Mouse (Mus musculus): Measurements from ENCODE around the gene Aqp3.

Aqp3 gene

DNA sequence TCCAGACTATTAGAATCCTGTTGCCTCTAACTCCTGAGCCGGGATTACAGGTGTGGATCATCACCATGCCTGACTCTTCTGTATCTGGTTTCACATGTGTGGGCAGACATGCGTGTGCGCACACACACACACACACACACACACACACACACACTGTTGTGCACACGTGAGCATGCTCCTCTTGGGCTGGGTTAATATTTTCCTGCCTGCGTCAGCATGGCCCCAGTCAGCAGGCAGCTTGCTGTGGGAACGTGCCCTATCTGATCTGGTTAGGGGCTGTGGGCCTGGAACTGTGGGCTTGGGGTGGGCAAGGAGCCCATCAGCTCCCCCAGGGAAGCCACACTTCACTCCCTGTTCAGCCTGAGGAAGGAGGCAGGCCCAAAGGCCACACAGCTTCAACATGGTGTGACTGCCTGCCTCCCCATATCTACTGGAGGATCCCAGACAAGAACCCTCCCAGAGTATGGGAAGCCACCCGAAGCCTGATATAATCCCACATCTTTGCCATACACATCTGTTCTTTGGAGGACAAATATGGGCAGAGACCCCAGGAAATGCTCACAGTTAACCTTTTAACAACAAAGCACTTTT is 41.1 kb downstream of the Aqp3 start:
- POLR2A ChIA-PET: interaction anchor here (0.5 to 14.2 kb wide), 25 partner anchors 7 to 650 kb away, joined by 3 to 236 read pairs (median 4); partner anchors contain the start of genes Aqp3 (in 2 of the 4), Nol6 (in 1 of the 4) and Ubap2 (in 1 of the 4)
- CTCF ChIA-PET: interaction anchor here (0.6 to 2.4 kb wide), 9 partner anchors 29 to 284 kb away, joined by 3 to 7 read pairs (median 4); no protein-coding TSS in a partner anchor

GRCm38 (mm10) chr4:41056253-41056652 is 41.7 kb downstream of the Aqp3 start:
- ChIA-PET POLR2A (interaction anchor here in 3 of 4 experiments (0.6 to 14.2 kb wide), 22 partner anchors 7 to 651 kb away, joined by 3 to 236 read pairs (median 4); partner anchors contain the start of genes Aqp3 (in 2 of the 3), Nol6 (in 1 of the 3) and Ubap2 (in 1 of the 3)), CTCF (interaction anchor here (0.6 to 2.4 kb wide), 11 partner anchors 19 to 283 kb away, joined by 3 to 7 read pairs (median 4); no protein-coding TSS in a partner anchor)

DNA sequence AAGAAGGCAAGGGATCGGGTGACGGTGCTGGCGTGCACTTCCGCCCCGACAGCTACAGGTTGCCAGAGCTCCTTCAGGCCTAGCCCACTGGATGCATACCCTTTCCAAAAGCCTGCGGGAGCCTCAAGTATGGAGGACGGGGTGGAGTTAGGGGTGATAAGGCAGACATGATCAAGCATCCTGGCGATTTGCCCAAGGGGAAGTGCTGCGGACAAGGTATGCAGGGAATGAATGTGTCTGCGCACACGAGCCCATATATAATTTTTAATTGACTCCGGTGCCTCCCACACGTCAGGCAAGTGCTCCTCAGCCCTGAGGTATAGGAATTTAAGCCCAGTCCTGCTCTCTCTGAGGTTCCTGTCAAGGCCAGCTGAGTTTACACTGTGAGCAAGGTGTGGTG is 42.9 kb downstream of the Aqp3 start:
- POLR2A ChIA-PET: interaction anchor here (0.7 to 14.2 kb wide), 22 partner anchors 9 to 514 kb away, joined by 3 to 236 read pairs (median 4); partner anchors contain the start of genes Aqp3 (in 2 of the 4), Nol6 (in 2 of the 4), Dnaic1 (in 1 of the 4) and Fam219a (in 1 of the 4)
- CTCF ChIA-PET: interaction anchor here (0.6 to 2.4 kb wide), 11 partner anchors 8 to 286 kb away, joined by 3 to 9 read pairs (median 6); partner anchors contain the start of gene Nol6 (in 1 of the 4)

GRCm38 (mm10) chr4:41051781-41052180 is 46.2 kb downstream of the Aqp3 start:
- POLR2A ChIA-PET: interaction anchor here (0.6 to 14.2 kb wide), 51 partner anchors 7 to 232 kb away, joined by 3 to 236 read pairs (median 5); partner anchors contain the start of genes Aqp3 (in 3 of the 4), Nol6 (in 3 of the 4) and Ubap2 (in 1 of the 4)

GRCm38 (mm10) chr4:41050726-41051675 is 47.0 kb downstream of the Aqp3 start:
- CTCF ChIA-PET: interaction anchor here (0.5 to 4.3 kb wide), 92 partner anchors 9 to 687 kb away, joined by 3 to 97 read pairs (median 4); partner anchors contain the start of genes Nol6 (in 3 of the 4), AI464131 (in 1 of the 4), Aqp3 (in 1 of the 4) and Bag1 (in 1 of the 4)

More at GRCm38 (mm10) chr4:41051781-41052180, 46.2 kb downstream of the Aqp3 start:
- CTCF ChIA-PET: interaction anchor here (0.5 to 4.3 kb wide), 63 partner anchors 8 to 686 kb away, joined by 3 to 97 read pairs (median 4); partner anchors contain the start of genes Nol6 (in 2 of the 4), AI464131 (in 1 of the 4), Aqp3 (in 1 of the 4) and Bag1 (in 1 of the 4)

DNA sequence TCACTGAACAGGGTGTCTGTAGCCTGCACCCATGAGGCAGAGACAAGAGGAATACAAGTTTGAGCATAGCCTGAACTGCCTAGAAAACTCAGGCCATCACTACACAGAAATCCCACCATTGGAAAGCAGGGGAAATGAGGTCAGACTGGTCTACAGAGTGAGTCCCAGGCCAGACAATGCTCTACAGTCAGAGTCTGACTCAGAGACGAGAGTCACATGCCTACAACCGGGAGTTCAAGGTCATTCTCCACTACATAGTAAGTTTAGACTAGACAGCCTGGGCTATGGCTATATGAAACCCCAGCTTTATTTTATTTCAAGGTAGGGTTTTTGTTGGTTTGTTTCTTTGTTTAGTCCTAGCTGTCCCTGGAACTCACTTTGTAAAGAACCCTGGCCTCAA is 49.1 kb downstream of the Aqp3 start:
- ChIA-PET CTCF (interaction anchor here (0.6 to 4.3 kb wide), 15 partner anchors 18 to 454 kb away, joined by 3 to 97 read pairs (median 3); partner anchors contain the start of gene AI464131 (in 1 of the 4)), POLR2A (interaction anchor here in 3 of 4 experiments (0.6 to 14.2 kb wide), 10 partner anchors 17 to 285 kb away, joined by 3 to 236 read pairs (median 4); no protein-coding TSS in a partner anchor)

More at GRCm38 (mm10) chr4:41050726-41051675, 47.0 kb downstream of the Aqp3 start:
- POLR2A ChIA-PET: interaction anchor here (0.5 to 14.2 kb wide), 74 partner anchors 8 to 298 kb away, joined by 3 to 236 read pairs (median 4); partner anchors contain the start of genes Nol6 (in 4 of the 4), Aqp3 (in 3 of the 4), Ubap1 (in 1 of the 4) and Ubap2 (in 1 of the 4)

DNA sequence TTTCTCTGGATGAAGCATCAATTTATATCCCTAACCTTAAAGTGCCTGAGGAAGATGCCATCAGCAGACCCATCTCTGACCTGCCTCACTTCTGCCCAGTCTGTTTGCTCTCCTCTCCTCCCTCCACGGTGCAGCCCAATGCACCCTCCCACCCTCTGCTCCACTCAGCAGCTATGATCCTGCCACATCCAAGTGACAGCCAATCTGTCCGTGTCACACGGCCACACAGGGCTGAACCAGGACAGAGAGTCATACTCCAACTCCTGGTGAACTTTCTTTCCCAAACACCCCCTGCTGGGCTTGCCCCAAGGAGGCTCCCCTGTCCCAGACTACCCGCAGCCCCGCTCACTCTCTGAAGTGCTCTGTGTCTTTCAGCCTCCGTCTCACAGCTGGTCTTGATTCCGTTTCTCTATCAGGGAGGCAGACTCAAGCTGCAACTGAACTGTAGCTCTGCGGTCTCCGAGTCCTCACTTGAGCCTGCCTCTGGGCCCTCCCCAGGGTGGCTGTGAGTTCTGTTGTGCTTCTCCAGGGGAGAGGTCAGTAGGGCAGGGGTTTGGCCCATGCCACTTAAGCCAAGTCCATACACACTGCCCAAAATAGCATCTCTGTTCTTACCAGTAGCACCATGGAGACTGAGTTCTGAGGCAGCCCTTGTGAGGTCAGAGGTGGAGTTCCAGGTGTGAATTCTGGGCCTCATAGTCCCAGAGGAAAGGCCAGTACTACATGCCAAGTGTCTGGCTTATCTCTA is 50.3 kb downstream of the Aqp3 start, which contains the start of gene Aqp7:
Aqp7 (minus strand) TSS at position 616 of the 748 bp plus-strand sequence.
- ChIA-PET POLR2A (interaction anchor here in 3 of 4 experiments (0.6 to 14.2 kb wide), 9 partner anchors 9 to 747 kb away, joined by 3 to 236 read pairs (median 4); partner anchors contain the start of gene Nol6 (in 1 of the 3)), CTCF (interaction anchor here in 1 of 4 experiments (0.6 to 2.0 kb wide), 2 partner anchors 15 to 19 kb away, joined by 3 to 9 read pairs; no protein-coding TSS in a partner anchor)

DNA sequence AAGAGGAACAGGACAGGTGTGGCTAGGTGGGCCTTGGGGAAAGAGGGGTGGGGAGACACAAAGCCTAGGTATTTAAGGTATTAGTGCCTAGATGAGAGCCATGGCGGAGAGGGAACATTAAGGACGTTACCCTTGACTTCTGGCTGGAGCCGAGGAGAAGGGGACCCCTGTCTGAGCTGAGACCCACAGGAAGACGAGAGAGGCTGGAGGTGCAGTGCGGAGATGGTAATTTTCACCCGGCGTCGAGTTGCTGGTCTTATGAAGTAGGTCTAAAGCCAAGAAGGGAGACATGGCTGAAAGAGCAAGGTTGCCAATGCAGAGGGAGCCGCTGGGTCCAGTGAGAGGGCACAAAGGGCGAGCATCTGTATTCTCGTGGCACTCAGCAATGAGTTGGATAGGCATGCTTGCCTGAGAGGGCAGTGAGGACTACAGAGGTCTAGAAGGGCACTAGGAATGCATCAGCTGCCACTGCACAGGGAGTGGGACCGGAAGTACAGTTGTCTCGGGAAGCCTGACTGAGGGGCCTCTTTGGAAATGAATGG is 51.7 kb downstream of the Aqp3 start:
- CTCF ChIA-PET: interaction anchor here in 1 of 4 experiments (2.0 kb wide), 1 partner anchor 18 kb away, joined by 9 read pairs; no protein-coding TSS in a partner anchor
- POLR2A ChIA-PET: interaction anchor here in 2 of 4 experiments (0.8 to 2.0 kb wide), 10 partner anchors 10 to 91 kb away, joined by 3 to 6 read pairs (median 4); partner anchors contain the start of gene Nol6 (in 1 of the 2)

DNA sequence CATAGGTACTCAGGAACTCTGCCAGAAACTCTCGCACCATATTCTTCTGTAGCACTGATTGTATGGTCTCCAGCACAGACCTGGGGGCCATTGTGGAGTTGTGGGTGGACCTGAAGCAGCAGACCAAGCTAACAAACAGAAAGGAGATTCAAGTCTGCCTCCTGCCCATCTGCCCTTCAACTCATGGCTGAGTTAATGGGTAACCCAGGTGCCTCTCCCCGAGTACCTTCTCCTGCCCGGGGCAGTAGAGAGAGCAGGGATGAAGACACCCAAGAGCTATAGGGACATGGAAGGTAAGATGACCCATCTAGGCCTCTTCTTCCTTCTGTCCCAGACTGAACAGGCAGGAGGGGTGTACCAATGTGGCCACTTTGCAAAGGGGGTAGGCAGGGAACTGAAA is 52.7 kb downstream of the Aqp3 start:
- ChIA-PET POLR2A (interaction anchor here in 3 of 4 experiments (0.6 to 2.0 kb wide), 8 partner anchors 9 to 220 kb away, joined by 3 to 5 read pairs (median 4); no protein-coding TSS in a partner anchor), CTCF (interaction anchor here in 2 of 4 experiments (0.6 to 0.9 kb wide), 2 partner anchors 265 to 288 kb away, joined by 4 to 5 read pairs; no protein-coding TSS in a partner anchor)

DNA sequence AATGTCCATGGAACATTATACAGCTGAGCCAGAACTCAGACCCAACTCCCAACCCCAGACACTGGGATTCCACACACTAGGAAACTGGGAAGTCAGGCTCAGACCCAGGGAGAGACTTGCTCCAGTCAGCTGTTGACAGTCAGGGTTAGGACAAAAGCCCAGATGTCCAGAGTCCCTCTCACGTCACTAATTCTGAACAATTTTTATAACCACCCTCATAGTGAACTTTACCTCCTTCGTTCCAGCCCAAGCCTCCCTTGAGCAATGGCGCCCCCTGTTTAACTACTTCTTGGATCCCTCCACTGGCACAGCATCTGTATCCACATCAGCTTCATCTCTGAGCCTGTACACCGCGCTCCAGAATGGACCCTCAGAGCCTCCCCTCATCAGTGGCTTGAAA is 54.0 kb downstream of the Aqp3 start:
- ChIA-PET POLR2A (interaction anchor here in 2 of 4 experiments (0.6 to 1.9 kb wide), 10 partner anchors 8 to 240 kb away, joined by 3 to 4 read pairs (median 3); no protein-coding TSS in a partner anchor), CTCF (interaction anchor here (0.5 to 1.3 kb wide), 10 partner anchors 11 to 408 kb away, joined by 3 to 8 read pairs (median 4); no protein-coding TSS in a partner anchor)

GRCm38 (mm10) chr4:41042880-41043279 is 55.1 kb downstream of the Aqp3 start:
- CTCF ChIA-PET: interaction anchor here in 1 of 4 experiments (0.9 kb wide), 1 partner anchor 21 kb away, joined by 3 read pairs; no protein-coding TSS in a partner anchor
- POLR2A ChIA-PET: interaction anchor here in 2 of 4 experiments (1.0 to 1.3 kb wide), 4 partner anchors 9 to 241 kb away, joined by 3 read pairs; no protein-coding TSS in a partner anchor

Data from embryonic stem cell, embryonic (primary cell).